Mouse (Mus musculus) heart, adult 2 months (tissue): ENCODE measurements around the gene Arhgap19.

Experiments used
- CTCF ChIP-seq: fragments of 200-600 bp; IDR thresholded peaks from 2 replicates; pipeline ENCODE4 v1.8.1; 2022; ENCODE audit warnings: antibody characterized with exemption, mild to moderate bottlenecking, moderate library complexity
- POLR2A ChIP-seq: fragments of 200-500 bp; IDR thresholded peaks from 2 replicates; pipeline ENCODE4 v1.6.1; 2011; ENCODE audit warnings: mild to moderate bottlenecking, low read depth, low read length, control low read depth; ENCODE audit not compliant: insufficient read depth

- TF ChIP-seq POLR2A = no peak
- TF ChIP-seq CTCF = peak; percentile 34
Observed at GRCm38 (mm10) chr19:41830106-41831031, 28.5 kb upstream of the Arhgap19 start.
